Mouse (Mus musculus): ENCODE data around the gene Litaf.

DNA sequence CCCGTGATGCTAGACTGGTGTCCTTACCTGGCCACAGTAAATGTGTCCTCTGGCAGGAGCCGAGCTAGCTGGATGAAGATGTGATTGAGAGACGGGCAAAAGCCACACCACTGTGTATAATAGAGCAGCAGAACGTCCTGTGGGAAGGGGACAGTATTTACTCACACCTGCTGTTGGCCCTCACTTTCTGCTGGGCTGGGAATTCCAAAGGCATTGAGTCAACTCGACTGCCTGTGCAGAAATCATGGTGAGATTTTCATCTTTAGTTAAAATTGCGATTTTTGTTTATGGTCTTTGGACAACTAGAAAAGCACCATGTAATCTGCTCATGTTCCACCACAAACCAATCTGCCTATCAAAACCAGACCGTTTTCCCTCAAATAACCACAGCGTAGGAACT is 18.2 kb upstream of the Litaf start:
- no peak for TF ChIP-seq POLR2A (IDR thresholded peaks at IDR 0.05; ENCODE audit: insufficient read length, low read depth)
- TF ChIP-seq POLR2AphosphoS2 (IDR thresholded peaks at IDR 0.05; ENCODE audit: insufficient read length, low read depth) = no peak
- no peak for TF ChIP-seq CEBPB (IDR thresholded peaks at IDR 0.05; ENCODE audit: insufficient read depth, poor library complexity, severe bottlenecking)
- peak in 1 of 3 experiments; percentile 34 for TF ChIP-seq MYOG (IDR thresholded peaks at IDR 0.05; ENCODE audit: control insufficient read depth in 1 of 3, insufficient read depth in 1 of 3, insufficient read length in 2 of 3, low read depth in 2 of 3)
